Mouse (Mus musculus): ENCODE results near the gene Ift57.

DNA sequence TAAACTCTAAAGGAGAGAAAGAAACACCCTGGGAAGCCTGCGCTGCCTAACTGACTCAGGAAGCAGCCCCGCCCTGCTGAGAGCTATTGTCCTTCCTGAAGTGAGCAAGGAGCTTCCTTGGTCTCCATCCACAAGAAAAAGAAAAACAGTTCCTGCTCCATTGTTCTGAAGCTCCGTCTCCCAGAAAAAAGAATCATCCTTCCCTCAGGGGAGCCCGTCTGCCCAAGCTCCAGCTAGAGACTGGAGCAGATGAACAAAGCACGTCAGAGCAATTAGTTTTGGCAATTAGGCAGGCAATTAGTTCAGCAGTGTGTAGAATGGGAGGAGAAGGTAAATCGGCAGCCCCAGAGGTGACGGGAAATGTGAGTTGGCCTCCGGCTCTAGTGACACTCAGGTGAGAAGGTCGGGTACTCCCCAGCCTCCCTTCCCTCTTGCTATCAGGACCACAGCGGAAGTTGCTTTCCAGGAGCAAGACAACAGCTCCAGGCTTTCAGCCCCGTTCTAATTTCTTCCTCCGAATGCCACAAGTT, 105.0 kb downstream of the Ift57 start:
- no peak for TF ChIP-seq FLI1 (IDR thresholded peaks at IDR 0.05; ENCODE audit: low read length)
- TF ChIP-seq GATA1 (IDR thresholded peaks at IDR 0.05; ENCODE audit: borderline replicate concordance, low read length): no peak
